Mouse (Mus musculus): ENCODE data around the gene Mki67. TPM values are rescaled to one million over a fixed set of nuclear protein-coding genes. Genes with fewer than 3 reads are reported as not detected.

Gene Mki67
- 25.1 TPM in 2 replicates for polyA plus RNA-seq (2015; fragmentation: Nextera tagmentation; extraction: Ambion mirVana)

- under 1% methylated on average over 66 of the region's 82 CpGs for WGBS
- Histone ChIP-seq H3K4me2 (ENCODE audit: low read depth, low read length) (peak within 1 kb of the TSS; percentile 68), H3K36me3 (ENCODE audit: control insufficient read depth, insufficient read depth) (no peaks in the 10 kb centered on the region)
Observed at GRCm38 (mm10) chr7:135715642-135716444, at the start of gene Mki67. Gene Mki67, minus strand, starts transcription at chr7:135716361.

GRCm38 (mm10) chr7:135763311-135763710 lies 47.1 kb upstream of the Mki67 start:
- no peaks in the 10 kb centered on the region for H3K9me3 ChIP-seq (replicated peaks; ENCODE audit: control insufficient read depth, low read length)
- no peak overlapping the region for H3K27ac ChIP-seq (ENCODE audit: low read length)
- WGBS: 66% methylated on average over 2 of the region's 2 CpGs
- H3K4me2 ChIP-seq (ENCODE audit: low read depth, low read length): no peak overlapping the region
- no peaks in the 10 kb centered on the region for H3K27me3 ChIP-seq (ENCODE audit: control insufficient read depth, insufficient read depth, low read length)
- no peaks in the 10 kb centered on the region for H3K36me3 ChIP-seq (ENCODE audit: control insufficient read depth, insufficient read depth)
- ATAC-seq (replicated peaks; ENCODE audit: extremely low read depth, insufficient read depth, low FRiP score): no peak
- no peaks in the 10 kb centered on the region for H3K4me1 ChIP-seq (ENCODE audit: control insufficient read depth, insufficient read depth, low read length)
- H3K9ac ChIP-seq (ENCODE audit: low read length): no peak overlapping the region
- H3K4me3 ChIP-seq (ENCODE audit: low read length): no peak overlapping the region

More at GRCm38 (mm10) chr7:135715642-135716444, at the start of gene Mki67:
- H3K9me3 ChIP-seq (replicated peaks; ENCODE audit: control insufficient read depth, low read length): no peaks in the 10 kb centered on the region
- ATAC-seq (replicated peaks; ENCODE audit: extremely low read depth, insufficient read depth, low FRiP score): peak; percentile 58
- no peaks in the 10 kb centered on the region for H3K27me3 ChIP-seq (ENCODE audit: control insufficient read depth, insufficient read depth, low read length)
- peak within 1 kb of the TSS; percentile 90 for H3K9ac ChIP-seq (ENCODE audit: low read length)
- peaks cover 12% of the 10 kb centered on the region for H3K4me1 ChIP-seq (ENCODE audit: control insufficient read depth, insufficient read depth, low read length)
- H3K27ac ChIP-seq (ENCODE audit: low read length): peak within 1 kb of the TSS; percentile 66
- H3K4me3 ChIP-seq (ENCODE audit: low read length): peak within 1 kb of the TSS; percentile 82

- no peak for ATAC-seq (replicated peaks; ENCODE audit: extremely low read depth, insufficient read depth, low FRiP score)
Observed at GRCm38 (mm10) chr7:135758754-135759510, 42.8 kb upstream of the Mki67 start.

GRCm38 (mm10) chr7:135758171-135758570 lies 42.0 kb upstream of the Mki67 start:
- Histone ChIP-seq H3K27me3 (ENCODE audit: control insufficient read depth, insufficient read depth, low read length) (no peaks in the 10 kb centered on the region), H3K27ac (ENCODE audit: low read length) (no peak overlapping the region), H3K36me3 (ENCODE audit: control insufficient read depth, insufficient read depth) (no peaks in the 10 kb centered on the region), H3K9me3 (replicated peaks; ENCODE audit: control insufficient read depth, low read length) (no peaks in the 10 kb centered on the region), H3K4me2 (ENCODE audit: low read depth, low read length) (no peak overlapping the region), H3K4me3 (ENCODE audit: low read length) (no peak overlapping the region), H3K4me1 (ENCODE audit: control insufficient read depth, insufficient read depth, low read length) (no peaks in the 10 kb centered on the region), H3K9ac (ENCODE audit: low read length) (no peak overlapping the region)
- no peak for ATAC-seq (replicated peaks; ENCODE audit: extremely low read depth, insufficient read depth, low FRiP score)
- 60% methylated on average over 4 of the region's 4 CpGs for WGBS

More at GRCm38 (mm10) chr7:135758754-135759510, 42.8 kb upstream of the Mki67 start:
- H3K36me3 ChIP-seq (ENCODE audit: control insufficient read depth, insufficient read depth): no peaks in the 10 kb centered on the region
- no peaks in the 10 kb centered on the region for H3K27me3 ChIP-seq (ENCODE audit: control insufficient read depth, insufficient read depth, low read length)
- H3K9ac ChIP-seq (ENCODE audit: low read length): no peak overlapping the region
- no peaks in the 10 kb centered on the region for H3K4me1 ChIP-seq (ENCODE audit: control insufficient read depth, insufficient read depth, low read length)
- H3K9me3 ChIP-seq (replicated peaks; ENCODE audit: control insufficient read depth, low read length): no peaks in the 10 kb centered on the region
- 82% methylated on average over 12 of the region's 12 CpGs for WGBS
- no peak overlapping the region for H3K27ac ChIP-seq (ENCODE audit: low read length)
- H3K4me3 ChIP-seq (ENCODE audit: low read length): no peak overlapping the region
- no peak overlapping the region for H3K4me2 ChIP-seq (ENCODE audit: low read depth, low read length)

- H3K9ac ChIP-seq (ENCODE audit: low read length): no peak overlapping the region
- H3K4me3 ChIP-seq (ENCODE audit: low read length): no peak overlapping the region
- H3K9me3 ChIP-seq (replicated peaks; ENCODE audit: control insufficient read depth, low read length): no peaks in the 10 kb centered on the region
- 81% methylated on average over 6 of the region's 6 CpGs for WGBS
- H3K27me3 ChIP-seq (ENCODE audit: control insufficient read depth, insufficient read depth, low read length): no peaks in the 10 kb centered on the region
- no peak overlapping the region for H3K4me2 ChIP-seq (ENCODE audit: low read depth, low read length)
- H3K36me3 ChIP-seq (ENCODE audit: control insufficient read depth, insufficient read depth): no peaks in the 10 kb centered on the region
- no peak overlapping the region for H3K27ac ChIP-seq (ENCODE audit: low read length)
- H3K4me1 ChIP-seq (ENCODE audit: control insufficient read depth, insufficient read depth, low read length): no peaks in the 10 kb centered on the region
- ATAC-seq (replicated peaks; ENCODE audit: extremely low read depth, insufficient read depth, low FRiP score): no peak
Observed at GRCm38 (mm10) chr7:135756984-135757586, 40.9 kb upstream of the Mki67 start.

- no peaks in the 10 kb centered on the region for H3K9me3 ChIP-seq (replicated peaks; ENCODE audit: control insufficient read depth, low read length)
- no peak overlapping the region for H3K27ac ChIP-seq (ENCODE audit: low read length)
- no peaks in the 10 kb centered on the region for H3K27me3 ChIP-seq (ENCODE audit: control insufficient read depth, insufficient read depth, low read length)
- H3K4me2 ChIP-seq (ENCODE audit: low read depth, low read length): no peak overlapping the region
- H3K36me3 ChIP-seq (ENCODE audit: control insufficient read depth, insufficient read depth): no peaks in the 10 kb centered on the region
- ATAC-seq (replicated peaks; ENCODE audit: extremely low read depth, insufficient read depth, low FRiP score): peak; percentile 66
- no peak overlapping the region for H3K4me3 ChIP-seq (ENCODE audit: low read length)
- no peak overlapping the region for H3K9ac ChIP-seq (ENCODE audit: low read length)
- 30% methylated on average over 6 of the region's 6 CpGs for WGBS
- H3K4me1 ChIP-seq (ENCODE audit: control insufficient read depth, insufficient read depth, low read length): 0 out of 2 replicates have a peak, but pooled peaks cover 6% of the 10 kb centered on the region
Observed at GRCm38 (mm10) chr7:135748986-135749385, 32.8 kb upstream of the Mki67 start.

GRCm38 (mm10) chr7:135747072-135747471 lies 30.9 kb upstream of the Mki67 start:
- WGBS: 50% methylated on average over 2 of the region's 2 CpGs
- Histone ChIP-seq H3K27ac (ENCODE audit: low read length) (no peak overlapping the region), H3K27me3 (ENCODE audit: control insufficient read depth, insufficient read depth, low read length) (no peaks in the 10 kb centered on the region)

GRCm38 (mm10) chr7:135746528-135746927 lies 30.4 kb upstream of the Mki67 start:
- Histone ChIP-seq H3K4me1 (ENCODE audit: control insufficient read depth, insufficient read depth, low read length) (0 out of 2 replicates have a peak, but pooled peaks cover 6% of the 10 kb centered on the region), H3K27ac (ENCODE audit: low read length) (no peak overlapping the region), H3K4me2 (ENCODE audit: low read depth, low read length) (no peak overlapping the region), H3K27me3 (ENCODE audit: control insufficient read depth, insufficient read depth, low read length) (no peaks in the 10 kb centered on the region), H3K9ac (ENCODE audit: low read length) (no peak overlapping the region), H3K4me3 (ENCODE audit: low read length) (no peak overlapping the region), H3K36me3 (ENCODE audit: control insufficient read depth, insufficient read depth) (no peaks in the 10 kb centered on the region), H3K9me3 (replicated peaks; ENCODE audit: control insufficient read depth, low read length) (peaks cover 8% of the 10 kb centered on the region)
- 37% methylated on average over 6 of the region's 6 CpGs for WGBS
- no peak for ATAC-seq (replicated peaks; ENCODE audit: extremely low read depth, insufficient read depth, low FRiP score)

More at GRCm38 (mm10) chr7:135747072-135747471, 30.9 kb upstream of the Mki67 start:
- Histone ChIP-seq H3K4me3 (ENCODE audit: low read length) (no peak overlapping the region), H3K36me3 (ENCODE audit: control insufficient read depth, insufficient read depth) (no peaks in the 10 kb centered on the region), H3K9me3 (replicated peaks; ENCODE audit: control insufficient read depth, low read length) (peaks cover 5% of the 10 kb centered on the region), H3K4me2 (ENCODE audit: low read depth, low read length) (no peak overlapping the region), H3K4me1 (ENCODE audit: control insufficient read depth, insufficient read depth, low read length) (0 out of 2 replicates have a peak, but pooled peaks cover 6% of the 10 kb centered on the region), H3K9ac (ENCODE audit: low read length) (no peak overlapping the region)
- no peak for ATAC-seq (replicated peaks; ENCODE audit: extremely low read depth, insufficient read depth, low FRiP score)
